Mouse (Mus musculus) macrophage (primary cell): ENCODE measurements around the gene Tuba1c. TPM values are rescaled to one million over a fixed set of nuclear protein-coding genes. Genes with fewer than 3 reads are reported as not detected.

ENCODE experiments used
- H3K27ac ChIP-seq: fragments of 350-480 bp; formaldehyde crosslinking; 2 replicates; pipeline ENCODE4 v1.9.0; 2021
- H3K36me3 ChIP-seq: fragments of 350-480 bp; formaldehyde crosslinking; 2 replicates; pipeline ENCODE4 v1.9.0; 2021; ENCODE audit errors: inconsistent target
- H3K4me3 ChIP-seq: fragments of 350-480 bp; formaldehyde crosslinking; 2 replicates; pipeline ENCODE4 v1.9.0; 2021; ENCODE audit errors: inconsistent target
- H3K79me2 ChIP-seq: fragments of 350-480 bp; formaldehyde crosslinking; 2 replicates; pipeline ENCODE4 v1.9.0; 2021; ENCODE audit errors: inconsistent target
- WGBS: methylation state at CpG from one replicate; pipeline ENCODE4 v1.1.7; 2026; ENCODE audit warnings: inconsistent platforms; ENCODE audit not compliant: missing documents; 5-methylcytosine and 5-hydroxymethylcytosine counted together
- polyA plus RNA-seq: library from polyadenylated mRNA; stranded (reverse); fragments of 250-400 nt; gene quantifications from 3 replicates; pipeline ENCODE4 v1.2.4, GENCODE M21; 2018; ENCODE audit warnings: inconsistent platforms

Tuba1c gene
- polyA plus RNA-seq, 1 experiment from 2014 or later: 315 TPM

GRCm38 (mm10) chr15:99032041-99032725, 2.5 kb downstream of the Tuba1c start:
- 74% methylated on average over 9 of the region's 9 CpGs for WGBS
- Histone ChIP-seq H3K4me3 (peak overlapping the region; percentile 98), H3K27ac (peak overlapping the region; percentile 98), H3K79me2 (peaks cover 60% of the 10 kb centered on the region), H3K36me3 (peaks cover 24% of the 10 kb centered on the region; the same call in 1 of the 2 replicates)

- H3K4me3 ChIP-seq: peak overlapping the region; percentile 98
- H3K79me2 ChIP-seq: peaks cover 60% of the 10 kb centered on the region
- H3K36me3 ChIP-seq: peaks cover 24% of the 10 kb centered on the region; the same call in 1 of the 2 replicates
- 59% methylated on average over 7 of the region's 7 CpGs for WGBS
- peak overlapping the region; percentile 98 for H3K27ac ChIP-seq
Observed at GRCm38 (mm10) chr15:99032726-99033250, 3.1 kb downstream of the Tuba1c start.

GRCm38 (mm10) chr15:99033498-99034270, 4.0 kb downstream of the Tuba1c start:
- Histone ChIP-seq H3K27ac (peak overlapping the region; percentile 98), H3K4me3 (peak overlapping the region; percentile 98), H3K79me2 (peaks cover 60% of the 10 kb centered on the region), H3K36me3 (peaks cover 24% of the 10 kb centered on the region; the same call in 1 of the 2 replicates)
- 13% methylated on average over 3 of the region's 7 CpGs for WGBS

GRCm38 (mm10) chr15:99035431-99035830, 5.7 kb downstream of the Tuba1c start:
- 97% methylated on average over 4 of the region's 4 CpGs for WGBS
- peaks cover 58% of the 10 kb centered on the region for H3K79me2 ChIP-seq
- H3K36me3 ChIP-seq: peaks cover 24% of the 10 kb centered on the region; the same call in 1 of the 2 replicates
- H3K27ac ChIP-seq: no peak overlapping the region
- no peak overlapping the region for H3K4me3 ChIP-seq

GRCm38 (mm10) chr15:99036249-99036905, 6.7 kb downstream of the Tuba1c start:
- peaks cover 24% of the 10 kb centered on the region; the same call in 1 of the 2 replicates for H3K36me3 ChIP-seq

GRCm38 (mm10) chr15:99038025-99038424, 8.3 kb downstream of the Tuba1c start:
- Histone ChIP-seq H3K4me3 (no peak overlapping the region), H3K27ac (no peak overlapping the region), H3K36me3 (peaks cover 24% of the 10 kb centered on the region; the same call in 1 of the 2 replicates), H3K79me2 (peaks cover 32% of the 10 kb centered on the region)
- WGBS: 92% methylated on average over 1 of the region's 1 CpGs

More at GRCm38 (mm10) chr15:99036249-99036905, 6.7 kb downstream of the Tuba1c start:
- H3K79me2 ChIP-seq: peaks cover 48% of the 10 kb centered on the region
- no peak overlapping the region for H3K27ac ChIP-seq
- 96% methylated on average over 8 of the region's 8 CpGs for WGBS
- no peak overlapping the region for H3K4me3 ChIP-seq

GRCm38 (mm10) chr15:99038797-99039196, 9.1 kb downstream of the Tuba1c start:
- over 99% methylated on average over 5 of the region's 5 CpGs for WGBS
- no peak overlapping the region for H3K4me3 ChIP-seq
- no peak overlapping the region for H3K27ac ChIP-seq
- H3K79me2 ChIP-seq: peaks cover 26% of the 10 kb centered on the region
- peaks cover 24% of the 10 kb centered on the region; the same call in 1 of the 2 replicates for H3K36me3 ChIP-seq

GRCm38 (mm10) chr15:99039306-99039705, 9.6 kb downstream of the Tuba1c start:
- peaks cover 24% of the 10 kb centered on the region for H3K79me2 ChIP-seq
- 80% methylated on average over 2 of the region's 4 CpGs for WGBS

GRCm38 (mm10) chr15:99039996-99040919, 10.6 kb downstream of the Tuba1c start:
- WGBS: 88% methylated on average over 26 of the region's 26 CpGs

More at GRCm38 (mm10) chr15:99039306-99039705, 9.6 kb downstream of the Tuba1c start:
- Histone ChIP-seq H3K4me3 (no peak overlapping the region), H3K36me3 (peaks cover 24% of the 10 kb centered on the region; the same call in 1 of the 2 replicates), H3K27ac (no peak overlapping the region)

GRCm38 (mm10) chr15:99040920-99041856, 11.5 kb downstream of the Tuba1c start:
- peaks cover 5% of the 10 kb centered on the region for H3K79me2 ChIP-seq
- no peak overlapping the region for H3K4me3 ChIP-seq
- WGBS: 89% methylated on average over 21 of the region's 21 CpGs
- H3K27ac ChIP-seq: no peak overlapping the region
- H3K36me3 ChIP-seq: peaks cover 7% of the 10 kb centered on the region; the same call in 1 of the 2 replicates

More at GRCm38 (mm10) chr15:99039996-99040919, 10.6 kb downstream of the Tuba1c start:
- peaks cover 16% of the 10 kb centered on the region; the same call in 1 of the 2 replicates for H3K36me3 ChIP-seq
- no peak overlapping the region for H3K27ac ChIP-seq
- H3K4me3 ChIP-seq: no peak overlapping the region
- peaks cover 14% of the 10 kb centered on the region for H3K79me2 ChIP-seq

GRCm38 (mm10) chr15:99042334-99042733, 12.6 kb downstream of the Tuba1c start:
- no peaks in the 10 kb centered on the region for H3K36me3 ChIP-seq
- H3K4me3 ChIP-seq: no peak overlapping the region
- H3K27ac ChIP-seq: no peak overlapping the region
- no peaks in the 10 kb centered on the region for H3K79me2 ChIP-seq
- WGBS: 89% methylated on average over 5 of the region's 5 CpGs

GRCm38 (mm10) chr15:99044854-99045253, 15.2 kb downstream of the Tuba1c start:
- WGBS: 65% methylated on average over 3 of the region's 3 CpGs
- Histone ChIP-seq H3K36me3 (no peaks in the 10 kb centered on the region), H3K4me3 (no peak overlapping the region), H3K27ac (no peak overlapping the region), H3K79me2 (no peaks in the 10 kb centered on the region)
